Mouse (Mus musculus): ENCODE data around the gene 4933436I01Rik. TPM values are rescaled to one million over a fixed set of nuclear protein-coding genes. Genes with fewer than 3 reads are reported as not detected.

The 4933436I01Rik gene
- not detected for total RNA-seq (2021)
- long read RNA-seq, experiment 1, result 0 reads
- long read RNA-seq, experiment 2, result 0 reads

- DNase-seq, result no peak
- intact Hi-C loops (cut with DNase I), result no loop called here
These were observed at the start of gene 4933436I01Rik for GRCm38 (mm10) chrX:67921350-67921749. 4933436I01Rik (minus strand) TSS chrX:67921450.

- intact Hi-C loops (cut with DNase I), result no loop called here
- DNase-seq, result no peak
These were observed 3.7 kb upstream of the 4933436I01Rik start for GRCm38 (mm10) chrX:67924769-67925470.

- no peak for DNase-seq
- intact Hi-C loops (cut with DNase I), result no loop called here
These were observed 37.8 kb downstream of the 4933436I01Rik start for GRCm38 (mm10) chrX:67883406-67883805.

Other genes with a start within 250 kb of the 4933436I01Rik start
- not detected for gene Gm1140, start 227.9 kb downstream of the 4933436I01Rik start, total RNA-seq (2021)
- gene Gm14692, start 225.8 kb downstream of the 4933436I01Rik start, total RNA-seq (2021), result not detected

Data from gastrocnemius, postnatal 36 days (tissue).